Mouse (Mus musculus) testis, adult 2 months (tissue): ENCODE measurements around the gene Ncapd2. TPM values are rescaled to one million over a fixed set of nuclear protein-coding genes. Genes with fewer than 3 reads are reported as not detected.
"Not testable (repeated sequence)": the region's sequence is repeated elsewhere in the genome, so short reads cannot be mapped to it uniquely, and the experiment has no call there.

ENCODE experiments used
- H3K27ac ChIP-seq: fragments of 200-500 bp; 2 replicates; pipeline ENCODE4 v1.5.1; 2012; ENCODE audit warnings: low read depth, low read length; ENCODE audit not compliant: control insufficient read depth, insufficient read depth
- H3K27me3 ChIP-seq: fragments of 200-500 bp; 2 replicates; pipeline ENCODE4 v1.6.1; 2012; ENCODE audit warnings: mild to moderate bottlenecking, low read length, moderate library complexity; ENCODE audit not compliant: control insufficient read depth, insufficient read depth
- H3K36me3 ChIP-seq: fragments of 200-500 bp; 2 replicates; pipeline ENCODE4 v1.6.1; 2012; ENCODE audit warnings: mild to moderate bottlenecking, low read length; ENCODE audit not compliant: control insufficient read depth, insufficient read depth
- H3K4me1 ChIP-seq: fragments of 200-500 bp; 2 replicates; pipeline ENCODE4 v1.6.1; 2012; ENCODE audit warnings: low read length; ENCODE audit not compliant: control insufficient read depth, insufficient read depth
- H3K4me3 ChIP-seq: fragments of 200-500 bp; 2 replicates; pipeline ENCODE4 v1.5.1; 2012; ENCODE audit warnings: low read depth, mild to moderate bottlenecking, low read length, moderate library complexity, mixed read lengths; ENCODE audit not compliant: control insufficient read depth
- CTCF ChIP-seq: fragments of 200-500 bp; IDR thresholded peaks from 2 replicates; pipeline ENCODE4 v1.5.1; 2012; ENCODE audit warnings: low read depth, mild to moderate bottlenecking, inconsistent platforms, low read length, moderate library complexity; ENCODE audit not compliant: control insufficient read depth, insufficient read depth, insufficient replicate concordance
- POLR2A ChIP-seq: fragments of 200-500 bp; IDR thresholded peaks from 2 replicates; pipeline ENCODE4 v1.6.1; 2012; ENCODE audit warnings: low read depth, mild to moderate bottlenecking, inconsistent platforms, low read length, moderate library complexity; ENCODE audit not compliant: control insufficient read depth
- polyA plus RNA-seq: library from polyadenylated mRNA; depleted of rRNA; stranded (reverse); fragments of >200 nt; gene quantifications from 2 replicates; pipeline ENCODE4 v1.2.3, GENCODE M21; 2012

The Ncapd2 gene
- polyA plus RNA-seq, 1 experiment, result 100 TPM

DNA sequence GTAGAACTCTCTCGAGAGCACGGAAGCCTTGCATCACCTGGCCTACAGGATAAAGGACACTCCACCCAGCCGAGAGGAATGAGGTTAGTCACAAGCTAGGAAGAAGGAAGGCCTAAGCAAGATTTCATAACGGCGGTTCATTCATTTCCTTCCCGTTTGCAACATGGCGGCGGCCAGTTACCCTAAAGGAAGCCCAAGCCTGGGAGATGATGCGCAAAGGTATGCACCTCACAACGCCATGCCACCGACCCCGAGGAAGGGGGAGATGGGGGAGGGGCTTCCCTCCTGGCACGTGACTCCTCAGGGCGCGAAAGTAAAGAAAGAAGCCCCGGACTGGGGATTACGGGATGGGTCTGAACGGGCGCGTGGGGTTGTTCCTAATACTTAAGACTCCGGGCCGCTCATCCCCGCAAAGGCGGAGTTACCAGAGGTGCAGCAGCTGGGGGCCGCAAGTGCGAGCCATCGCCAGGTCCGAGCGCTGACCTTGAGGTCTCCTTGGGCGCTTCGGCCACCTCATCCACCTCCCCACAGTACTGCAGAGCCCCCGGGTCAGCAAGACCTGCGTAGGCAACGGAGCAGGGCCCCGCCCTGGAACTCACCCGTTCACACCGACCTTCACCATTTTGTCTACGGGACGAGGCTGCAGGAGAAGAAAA, 26.7 kb downstream of the Ncapd2 start:
- H3K36me3 ChIP-seq, result peaks cover 3% of the 10 kb centered on the region; the same call in 1 of the 2 replicates
- no peaks in the 10 kb centered on the region for H3K27me3 ChIP-seq
- no peak for TF ChIP-seq POLR2A
- peak overlapping the region; percentile 86 for H3K27ac ChIP-seq
- H3K4me1 ChIP-seq, result peaks cover 22% of the 10 kb centered on the region
- H3K4me3 ChIP-seq, result peak overlapping the region; percentile 89

- H3K27me3 ChIP-seq, result no peaks in the 10 kb centered on the region
- peaks cover 4% of the 10 kb centered on the region; the same call in 1 of the 2 replicates for H3K36me3 ChIP-seq
- H3K27ac ChIP-seq, result peak overlapping the region; percentile 86; the same call in 1 of the 2 replicates
- TF ChIP-seq POLR2A, result no peak
- no peak for TF ChIP-seq CTCF
- peak overlapping the region; percentile 89 for H3K4me3 ChIP-seq
- peaks cover 22% of the 10 kb centered on the region for H3K4me1 ChIP-seq
Observed at GRCm38 (mm10) chr6:125163801-125164657, 27.5 kb downstream of the Ncapd2 start.

- not testable (repeated sequence) for H3K27me3 ChIP-seq, H3K4me3 ChIP-seq, H3K27ac ChIP-seq, H3K36me3 ChIP-seq
- H3K4me1 ChIP-seq, result peaks cover 22% of the 10 kb centered on the region
Observed at GRCm38 (mm10) chr6:125162615-125163305, 28.7 kb downstream of the Ncapd2 start.

DNA sequence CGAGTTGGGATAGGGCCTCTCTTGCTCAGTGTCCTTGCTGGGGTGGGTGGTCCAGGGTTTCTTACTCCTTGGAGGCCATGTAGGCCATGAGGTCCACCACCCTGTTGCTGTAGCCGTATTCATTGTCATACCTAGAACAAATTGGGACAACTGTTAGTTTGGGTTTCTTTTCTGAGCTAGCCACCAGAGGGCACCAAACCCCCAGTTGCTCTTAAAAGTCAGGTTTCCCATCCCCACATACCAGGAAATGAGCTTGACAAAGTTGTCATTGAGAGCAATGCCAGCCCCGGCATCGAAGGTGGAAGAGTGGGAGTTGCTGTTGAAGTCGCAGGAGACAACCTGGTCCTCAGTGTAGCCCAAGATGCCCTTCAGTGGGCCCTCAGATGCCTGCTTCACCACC, 29.5 kb downstream of the Ncapd2 start:
- H3K36me3 ChIP-seq, H3K27ac ChIP-seq, H3K27me3 ChIP-seq, H3K4me3 ChIP-seq: not testable (repeated sequence)
- H3K4me1 ChIP-seq, result peaks cover 21% of the 10 kb centered on the region

GRCm38 (mm10) chr6:125160854-125161760, 30.4 kb downstream of the Ncapd2 start:
- H3K4me1 ChIP-seq, result peaks cover 15% of the 10 kb centered on the region
- H3K36me3 ChIP-seq, result peaks cover 3% of the 10 kb centered on the region
- TF ChIP-seq POLR2A, result no peak
- H3K27me3 ChIP-seq, result no peaks in the 10 kb centered on the region
- peak overlapping the region; percentile 12; the same call in 1 of the 2 replicates for H3K27ac ChIP-seq
- no peak overlapping the region for H3K4me3 ChIP-seq

- Histone ChIP-seq H3K27me3 (no peaks in the 10 kb centered on the region), H3K4me3 (no peak overlapping the region), H3K27ac (no peak overlapping the region; the same call in 1 of the 2 replicates), H3K4me1 (peaks cover 15% of the 10 kb centered on the region), H3K36me3 (peaks cover 3% of the 10 kb centered on the region)
- no peak for TF ChIP-seq POLR2A
- no peak for TF ChIP-seq CTCF
Observed at GRCm38 (mm10) chr6:125160558-125160853, 31.0 kb downstream of the Ncapd2 start.
